Mouse (Mus musculus) erythroblast, adult 5-6 weeks (primary cell): ENCODE results near the gene Akap1. TPM values are rescaled to one million over a fixed set of nuclear protein-coding genes. Genes with fewer than 3 reads are reported as not detected.

ENCODE experiments used
- ATAC-seq: replicated peaks from 2 replicates; pipeline ENCODE4 v1.8.0; 2016; ENCODE audit warnings: moderate number of reproducible peaks, mild to moderate bottlenecking, moderate TSS enrichment, inconsistent platforms; ENCODE audit not compliant: poor library complexity, low FRiP score, severe bottlenecking
- total RNA-seq, 2 experiments: library from RNA; stranded (forward) in 1 of 2; stranded (reverse) in 1 of 2; fragments of 150-400 nt in 1 of 2; fragments of 200-764, 138-1000 nt in 1 of 2; gene quantifications; 2 replicates each; pipeline versions ENCODE4 v1.2.3 to v1.2.4; 2015 to 2017; ENCODE audit warnings: low replicate concordance in 2 of 2

Akap1 gene
- total RNA-seq, 2 experiments from 2014 or later = 3.7 TPM

GRCm38 (mm10) chr11:88848590-88848989 is 15.8 kb downstream of the Akap1 start:
- ATAC-seq = peak; percentile 30; the same call in 1 of the 2 replicates

GRCm38 (mm10) chr11:88847281-88848006 is 16.9 kb downstream of the Akap1 start:
- no peak for ATAC-seq

- no peak for ATAC-seq
These were observed 20.0 kb downstream of the Akap1 start for GRCm38 (mm10) chr11:88844384-88844783.

- ATAC-seq = no peak
These were observed 21.1 kb downstream of the Akap1 start for GRCm38 (mm10) chr11:88843305-88843704.

- no peak for ATAC-seq
These were observed 21.9 kb downstream of the Akap1 start for GRCm38 (mm10) chr11:88842315-88842975.

GRCm38 (mm10) chr11:88841406-88841805 is 23.0 kb downstream of the Akap1 start:
- ATAC-seq = no peak

GRCm38 (mm10) chr11:88840724-88841350 is 23.5 kb downstream of the Akap1 start:
- ATAC-seq = no peak

GRCm38 (mm10) chr11:88840292-88840691 is 24.1 kb downstream of the Akap1 start:
- ATAC-seq = no peak

GRCm38 (mm10) chr11:88839379-88839778 is 25.0 kb downstream of the Akap1 start:
- ATAC-seq = no peak

- no peak for ATAC-seq
These were observed 25.8 kb downstream of the Akap1 start for GRCm38 (mm10) chr11:88838630-88839029.

GRCm38 (mm10) chr11:88834606-88835005 is 29.8 kb downstream of the Akap1 start:
- ATAC-seq = no peak

- no peak for ATAC-seq
These were observed 30.3 kb downstream of the Akap1 start for GRCm38 (mm10) chr11:88834134-88834533.

GRCm38 (mm10) chr11:88833099-88833498 is 31.3 kb downstream of the Akap1 start:
- ATAC-seq = no peak

- ATAC-seq = 0 out of 2 replicates have a peak, but pooled peaks have one; percentile 54
These were observed 34.1 kb downstream of the Akap1 start for GRCm38 (mm10) chr11:88830257-88830804.

- no peak for ATAC-seq
These were observed 35.9 kb downstream of the Akap1 start for GRCm38 (mm10) chr11:88828528-88828927.

GRCm38 (mm10) chr11:88825909-88826308 is 38.5 kb downstream of the Akap1 start:
- no peak for ATAC-seq

GRCm38 (mm10) chr11:88822991-88823390 is 41.4 kb downstream of the Akap1 start:
- peak; percentile 83 for ATAC-seq

- no peak for ATAC-seq
These were observed 41.9 kb downstream of the Akap1 start for GRCm38 (mm10) chr11:88822526-88822925.

GRCm38 (mm10) chr11:88820742-88821576 is 43.4 kb downstream of the Akap1 start:
- ATAC-seq = no peak

GRCm38 (mm10) chr11:88820253-88820652 is 44.1 kb downstream of the Akap1 start:
- no peak for ATAC-seq
